Mouse (Mus musculus) cerebellum, adult 11-12 months (tissue): ENCODE results near the gene Klhdc10.
A peak's percentile ranks its signal among the peaks of the same experiment; 100 is the strongest.

ENCODE experiments used
- DNase-seq: peaks from one replicate; pipeline ENCODE4 v3.0.0; 2022

Klhdc10 gene

GRCm38 (mm10) chr6:30471706-30472105, 70.0 kb downstream of the Klhdc10 start:
- no peak for DNase-seq

GRCm38 (mm10) chr6:30476025-30476765, 74.5 kb downstream of the Klhdc10 start:
- peak; percentile 49 for DNase-seq

- peak; percentile 81 for DNase-seq
Observed at GRCm38 (mm10) chr6:30477210-30477714, 75.6 kb downstream of the Klhdc10 start.

- peak; percentile 26 for DNase-seq
Observed at GRCm38 (mm10) chr6:30477784-30478183, 76.1 kb downstream of the Klhdc10 start.

GRCm38 (mm10) chr6:30479418-30479817, 77.8 kb downstream of the Klhdc10 start:
- peak; percentile 45 for DNase-seq

GRCm38 (mm10) chr6:30482908-30483307, 81.2 kb downstream of the Klhdc10 start:
- DNase-seq = no peak

GRCm38 (mm10) chr6:30486504-30486903, 84.8 kb downstream of the Klhdc10 start:
- DNase-seq = no peak

- no peak for DNase-seq
Observed at GRCm38 (mm10) chr6:30499049-30499448, 97.4 kb downstream of the Klhdc10 start.
